Mouse (Mus musculus) midbrain, postnatal 0 days (tissue): ENCODE data around the gene Ncoa3. TPM values are rescaled to one million over a fixed set of nuclear protein-coding genes. Genes with fewer than 3 reads are reported as not detected.
"Not testable (repeated sequence)": the region's sequence is repeated elsewhere in the genome, so short reads cannot be mapped to it uniquely, and the experiment has no call there.

ENCODE experiments used
- ATAC-seq: fragments of 200-750 bp; cut with Nextera tagmentation; 2 replicates; pipeline ENCODE4 v1.8.0; 2017; ENCODE audit warnings: moderate number of reproducible peaks, mild to moderate bottlenecking, moderate TSS enrichment, moderate library complexity; ENCODE audit not compliant: low FRiP score
- DNase-seq: peaks from one replicate; pipeline ENCODE4 v3.0.0-alpha.2; 2015; ENCODE audit warnings: low spot score
- H3K27ac ChIP-seq: fragments of 300-500 bp; sonication (generic); 2 replicates; pipeline ENCODE4 v1.5.1; 2014; ENCODE audit warnings: low read depth, mild to moderate bottlenecking, low read length, mixed read lengths
- H3K27me3 ChIP-seq: fragments of 300-500 bp; sonication (generic); 2 replicates; pipeline ENCODE4 v1.6.1; 2014; ENCODE audit warnings: low read length, control low read depth, mixed read lengths; ENCODE audit not compliant: insufficient read depth
- H3K36me3 ChIP-seq: fragments of 300-500 bp; sonication (generic); 2 replicates; pipeline ENCODE4 v1.6.1; 2014; ENCODE audit warnings: low read length, control low read depth, mixed read lengths; ENCODE audit not compliant: insufficient read depth
- H3K4me1 ChIP-seq: fragments of 300-500 bp; sonication (generic); 2 replicates; pipeline ENCODE4 v1.6.1; 2014; ENCODE audit warnings: mild to moderate bottlenecking, control low read depth, antibody characterized with exemption, low read length, mixed read lengths; ENCODE audit not compliant: insufficient read depth
- H3K4me2 ChIP-seq: fragments of 300-500 bp; sonication (generic); 2 replicates; pipeline ENCODE4 v1.6.1; 2014; ENCODE audit warnings: low read depth, mild to moderate bottlenecking, low read length, mixed read lengths; ENCODE audit not compliant: poor library complexity, severe bottlenecking
- H3K4me3 ChIP-seq: fragments of 300-500 bp; sonication (generic); 2 replicates; pipeline ENCODE4 v1.5.1; 2014; ENCODE audit warnings: low read depth, mild to moderate bottlenecking, low read length, moderate library complexity
- H3K9ac ChIP-seq: fragments of 300-500 bp; sonication (generic); replicated peaks from 2 replicates; pipeline ENCODE4 v1.6.1; 2014; ENCODE audit warnings: mild to moderate bottlenecking, low read length, moderate library complexity, mixed read lengths; ENCODE audit not compliant: poor library complexity, severe bottlenecking
- H3K9me3 ChIP-seq: fragments of 300-500 bp; sonication (generic); 2 replicates; pipeline ENCODE4 v1.6.1; 2016; ENCODE audit warnings: low read length, control low read depth
- CTCF ChIP-seq: IDR thresholded peaks from 2 replicates; pipeline ENCODE4 v1.5.1; 2016; ENCODE audit warnings: antibody characterized with exemption, mild to moderate bottlenecking
- WGBS: fragments of 180-500 bp; shearing (Covaris S2); extraction: QIAGEN DNeasy Blood & Tissue Kit; methylation state at CpG from one replicate; pipeline ENCODE4 v1.1.7; 2014; 5-methylcytosine and 5-hydroxymethylcytosine counted together
- polyA plus RNA-seq: library from polyadenylated mRNA; unstranded; fragments of >200 nt; fragmentation: Nextera tagmentation; extraction: Ambion mirVana; gene quantifications from 2 replicates; pipeline ENCODE4 v1.2.1, GENCODE M21; 2015
- total RNA-seq: library from RNA; depleted of rRNA; stranded (reverse); fragments of >200 nt; gene quantifications from 2 replicates; pipeline ENCODE4 v1.2.3, GENCODE M21; 2014

The Ncoa3 gene
- total and polyA plus RNA-seq, 2 experiments from 2014 or later = 14.9 to 40.9 TPM

DNA sequence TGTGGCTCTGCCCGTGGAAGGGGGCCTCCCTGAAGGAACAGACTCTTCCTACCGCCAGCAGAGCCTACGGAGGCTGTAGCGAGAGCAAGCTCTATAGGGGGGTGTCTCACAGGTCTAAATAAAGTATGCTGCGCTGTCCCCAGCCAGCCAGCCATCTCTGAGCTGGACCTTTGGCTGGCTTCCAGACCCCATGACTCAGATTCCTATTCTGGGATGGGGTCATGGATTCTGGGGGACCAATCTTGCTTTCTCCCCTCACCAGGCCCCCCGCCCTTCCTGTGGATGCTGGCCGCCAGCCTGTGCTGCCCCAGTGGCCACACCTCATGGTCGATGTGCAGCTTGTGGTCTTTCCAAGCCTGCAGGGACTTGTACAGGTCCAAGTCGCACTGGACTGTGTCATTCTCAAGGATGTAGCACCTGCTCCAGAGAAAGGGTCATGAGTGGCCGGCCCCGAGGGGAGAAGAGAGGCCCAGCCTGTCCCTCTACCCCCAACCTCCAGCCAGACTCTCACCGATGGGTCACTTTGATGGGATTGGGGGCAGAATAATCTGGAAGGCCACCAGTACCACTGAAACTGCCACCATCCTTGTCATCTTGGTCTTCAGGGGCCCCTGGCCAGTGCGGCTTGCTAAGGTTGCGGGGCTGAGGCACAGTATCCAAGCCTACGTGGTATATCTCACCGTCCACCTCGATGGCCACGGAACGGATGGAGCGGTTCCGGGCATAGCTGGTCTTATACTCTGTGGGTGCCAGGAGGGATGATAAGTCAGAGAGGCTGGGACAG, 88.7 kb downstream of the Ncoa3 start:
- DNase-seq = no peak
- Histone ChIP-seq H3K27me3 (no peaks in the 10 kb centered on the region), H3K4me3 (no peak overlapping the region), H3K4me1 (no peaks in the 10 kb centered on the region), H3K36me3 (peaks cover 20% of the 10 kb centered on the region), H3K4me2 (no peak overlapping the region), H3K9ac (no peak overlapping the region), H3K9me3 (no peaks in the 10 kb centered on the region), H3K27ac (no peak overlapping the region)
- no peak for TF ChIP-seq CTCF
- WGBS = 87% methylated on average over 21 of the region's 21 CpGs
- ATAC-seq = no peak

DNA sequence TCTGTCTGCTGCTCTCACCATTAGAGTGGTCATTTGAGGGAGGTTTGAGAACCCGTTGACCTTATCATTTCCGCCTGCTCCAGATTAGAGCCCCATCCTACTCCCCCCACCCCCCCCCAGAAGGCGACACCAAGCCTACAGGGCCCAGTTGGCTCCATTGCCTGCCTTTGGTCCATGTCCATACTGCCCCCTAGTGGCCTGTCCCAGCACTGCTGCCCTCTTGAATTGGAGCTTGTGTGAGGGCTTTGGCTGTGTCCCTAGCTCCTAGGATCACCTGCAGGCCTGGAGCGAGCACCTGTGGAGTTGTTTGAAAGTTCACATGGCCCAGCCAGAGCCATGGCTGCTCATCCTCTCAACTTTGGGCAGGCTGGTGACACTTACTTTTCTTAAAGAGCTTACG, 89.8 kb downstream of the Ncoa3 start:
- H3K4me2 ChIP-seq = no peak overlapping the region
- H3K27ac ChIP-seq = no peak overlapping the region
- H3K9me3 ChIP-seq = no peaks in the 10 kb centered on the region
- H3K36me3 ChIP-seq = peaks cover 26% of the 10 kb centered on the region
- DNase-seq (peak; percentile 69), ATAC-seq (no peak)
- H3K4me1 ChIP-seq = no peaks in the 10 kb centered on the region
- H3K9ac ChIP-seq = no peak overlapping the region
- no peak overlapping the region for H3K4me3 ChIP-seq
- 66% methylated on average over 5 of the region's 5 CpGs for WGBS
- H3K27me3 ChIP-seq = no peaks in the 10 kb centered on the region
- peak; percentile 82 for TF ChIP-seq CTCF

DNA sequence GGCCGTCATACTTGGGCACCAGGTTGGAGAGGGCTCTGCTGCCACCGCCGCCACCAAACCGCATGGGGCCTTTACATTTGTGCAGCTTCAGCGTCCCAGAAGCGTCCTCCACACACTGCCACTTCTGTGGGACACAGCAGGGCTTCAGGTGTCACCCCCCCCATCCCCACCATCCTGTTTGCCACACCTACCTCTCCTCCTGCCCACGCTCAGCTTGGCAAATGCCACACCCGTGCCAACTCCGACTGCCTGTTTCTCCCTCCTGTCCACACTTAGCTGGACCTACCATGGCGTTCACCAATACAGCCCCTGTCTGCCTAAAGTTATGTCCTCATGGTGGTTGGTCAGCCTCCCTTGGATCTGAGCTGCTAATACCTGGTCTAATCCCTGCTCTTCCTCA, 90.2 kb downstream of the Ncoa3 start:
- Histone ChIP-seq H3K4me2 (no peak overlapping the region), H3K36me3 (peaks cover 26% of the 10 kb centered on the region), H3K4me1 (no peaks in the 10 kb centered on the region), H3K9ac (no peak overlapping the region), H3K27me3 (no peaks in the 10 kb centered on the region), H3K4me3 (no peak overlapping the region), H3K9me3 (no peaks in the 10 kb centered on the region), H3K27ac (no peak overlapping the region)
- ATAC-seq = no peak
- TF ChIP-seq CTCF = no peak
- WGBS = 83% methylated on average over 10 of the region's 10 CpGs
- DNase-seq = no peak

DNA sequence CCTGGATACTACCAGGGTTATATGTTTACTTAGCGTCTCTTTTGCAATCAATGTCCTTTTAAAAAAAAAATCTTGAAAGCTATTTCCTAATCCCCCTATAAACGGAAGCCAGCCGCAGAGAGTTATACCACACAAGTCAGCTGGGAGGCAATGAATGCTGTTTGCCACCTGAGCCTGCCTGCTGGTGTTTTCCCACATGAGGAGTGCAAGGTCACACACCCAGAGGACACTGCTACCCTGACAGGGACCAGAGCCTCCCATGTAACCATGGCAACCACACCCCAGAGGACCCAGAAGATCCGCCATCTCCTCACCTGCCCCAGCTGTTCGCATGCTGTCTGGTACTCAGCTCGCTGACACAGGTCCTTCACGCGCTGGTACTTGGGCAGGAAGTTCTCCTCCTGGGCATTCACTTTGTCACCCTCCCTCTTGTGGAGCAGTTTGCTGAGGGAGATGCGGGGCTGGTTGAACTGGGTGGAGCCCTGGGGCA, 91.2 kb downstream of the Ncoa3 start:
- H3K36me3 ChIP-seq = peaks cover 20% of the 10 kb centered on the region
- ATAC-seq (no peak), DNase-seq (no peak)
- no peak overlapping the region for H3K4me2 ChIP-seq
- no peak overlapping the region for H3K9ac ChIP-seq
- no peak overlapping the region for H3K4me3 ChIP-seq
- H3K9me3 ChIP-seq = no peaks in the 10 kb centered on the region
- H3K4me1 ChIP-seq = no peaks in the 10 kb centered on the region
- no peak overlapping the region for H3K27ac ChIP-seq
- no peak for TF ChIP-seq CTCF
- WGBS = 69% methylated on average over 9 of the region's 9 CpGs
- no peaks in the 10 kb centered on the region for H3K27me3 ChIP-seq

DNA sequence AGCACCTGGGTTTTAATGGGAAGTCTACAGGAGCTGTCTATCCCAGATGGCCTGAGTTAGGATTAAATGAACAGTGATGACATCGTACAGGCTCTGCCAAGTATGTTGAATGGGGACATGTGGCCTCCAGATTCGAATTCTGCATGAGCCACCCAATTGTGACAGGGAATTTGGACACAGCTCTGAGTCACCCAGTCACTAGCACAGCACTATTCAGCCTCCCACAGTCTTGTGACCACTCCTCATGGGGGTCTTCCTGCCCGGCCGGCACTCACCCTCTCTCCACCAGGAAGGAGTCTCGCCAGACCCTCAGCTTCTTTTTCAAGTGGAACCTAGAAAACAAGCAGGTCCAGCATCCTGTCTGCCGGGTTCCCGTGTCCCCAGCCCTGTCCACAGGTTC, 91.7 kb downstream of the Ncoa3 start:
- 86% methylated on average over 7 of the region's 7 CpGs for WGBS
- H3K27ac ChIP-seq = no peak overlapping the region
- H3K9me3 ChIP-seq = no peaks in the 10 kb centered on the region
- no peak overlapping the region for H3K4me3 ChIP-seq
- no peak for ATAC-seq
- no peak overlapping the region for H3K4me2 ChIP-seq
- no peak overlapping the region for H3K9ac ChIP-seq
- H3K27me3 ChIP-seq = no peaks in the 10 kb centered on the region
- no peak for TF ChIP-seq CTCF
- no peak for DNase-seq
- no peaks in the 10 kb centered on the region for H3K4me1 ChIP-seq
- peaks cover 19% of the 10 kb centered on the region; the same call in 1 of the 2 replicates for H3K36me3 ChIP-seq

DNA sequence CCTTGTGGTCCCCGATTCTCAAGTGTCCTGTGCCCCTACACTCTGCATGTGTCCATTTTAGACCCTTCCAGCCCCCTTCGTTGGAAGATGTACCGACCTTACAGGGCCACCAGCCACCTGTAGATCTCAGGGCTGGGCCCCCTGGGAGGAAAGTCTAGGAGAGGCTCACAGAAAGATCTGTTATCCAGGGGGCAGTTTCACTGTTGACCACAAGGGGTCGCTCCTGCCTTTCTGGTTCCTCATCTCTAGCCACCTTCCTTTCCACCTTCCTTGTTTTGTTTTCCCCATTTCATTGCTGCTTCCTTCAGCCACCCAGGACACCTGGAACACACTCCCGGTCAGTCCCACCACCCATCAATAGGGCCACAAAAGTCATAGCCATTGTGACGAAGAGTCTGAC, 92.5 kb downstream of the Ncoa3 start:
- DNase-seq = peak; percentile 75
- H3K4me2 ChIP-seq, ATAC-seq, H3K27me3 ChIP-seq, H3K9ac ChIP-seq, H3K4me1 ChIP-seq, H3K27ac ChIP-seq, H3K9me3 ChIP-seq, H3K4me3 ChIP-seq: not testable (repeated sequence)
- TF ChIP-seq CTCF = peak; percentile 84
- WGBS = 32% methylated on average over 6 of the region's 6 CpGs
- peaks cover 19% of the 10 kb centered on the region; the same call in 1 of the 2 replicates for H3K36me3 ChIP-seq
